7 mouse cellular contexts compared by ENCODE assay signal in genomic region chr7:27448421-27449206, GRCm38 (mm10). TPM values are rescaled to one million over a fixed set of nuclear protein-coding genes. Genes with fewer than 3 reads are reported as not detected.
A peak's percentile ranks its signal among the peaks of the same experiment; 100 is the strongest.
DNase-seq lines count a peak whose midpoint lies in the region; ATAC-seq and TF ChIP-seq lines count a peak whose summit lies in the region.

No protein-coding gene starts in this region.

- no peak overlapping the region for H3K9ac ChIP-seq in neural tube, embryonic 11.5 days (ENCODE audit: low read length)
- no peak overlapping the region for H3K9ac ChIP-seq in forebrain, postnatal 0 days
- H3K9ac ChIP-seq in intestine, postnatal 0 days (ENCODE audit: low read depth, low read length), result no peak overlapping the region; the same call in 1 of the 2 replicates
- H3K9ac ChIP-seq in stomach, postnatal 0 days (ENCODE audit: low read length), result peak overlapping the region; percentile 71

- H3K4me2 ChIP-seq in neural tube, embryonic 11.5 days (ENCODE audit: low read depth), result peak overlapping the region; percentile 67
- H3K4me2 ChIP-seq in forebrain, postnatal 0 days (ENCODE audit: low read depth), result peak overlapping the region; percentile 83
- peak overlapping the region; percentile 92 for H3K4me2 ChIP-seq in intestine, postnatal 0 days (replicated peaks; ENCODE audit: low read depth)
- peak overlapping the region; percentile 95 for H3K4me2 ChIP-seq in stomach, postnatal 0 days (replicated peaks; ENCODE audit: low read depth)

- no peak for TF ChIP-seq POLR2A in cerebellum, adult 2 months (IDR thresholded peaks at IDR 0.05; ENCODE audit: borderline replicate concordance, insufficient read depth, low read length)

- H3K27me3 ChIP-seq in neural tube, embryonic 11.5 days (ENCODE audit: control insufficient read depth, insufficient read depth, low read length), result peaks cover 27% of the 10 kb centered on the region
- H3K27me3 ChIP-seq in cerebellum, adult 2 months (ENCODE audit: control insufficient read depth, insufficient read depth, low read length), result no peaks in the 10 kb centered on the region
- no peaks in the 10 kb centered on the region for H3K27me3 ChIP-seq in forebrain, postnatal 0 days (ENCODE audit: insufficient read depth, low read length)
- H3K27me3 ChIP-seq in intestine, postnatal 0 days (replicated peaks; ENCODE audit: control insufficient read depth, insufficient read depth, low read length), result peaks cover 13% of the 10 kb centered on the region
- H3K27me3 ChIP-seq in stomach, postnatal 0 days (ENCODE audit: control insufficient read depth, insufficient read depth, low read length), result no peaks in the 10 kb centered on the region

- no peak for DNase-seq in neural tube, embryonic 11.5 days (ENCODE audit: low spot score)
- no peak for DNase-seq in neural tube, embryonic 10.5 days (ENCODE audit: extremely low spot score, low spot score)
- DNase-seq in cerebellum, adult 2 months, result peak; percentile 49 to 53
- DNase-seq in forebrain, postnatal 0 days, result peak; percentile 9
- DNase-seq in stomach, postnatal 0 days (ENCODE audit: low spot score), result peak; percentile 40

- TF ChIP-seq EP300 in stomach, postnatal 0 days (optimal IDR thresholded peaks at IDR 0.05), result no peak

- no peak for ATAC-seq in neural tube, embryonic 11.5 days (ENCODE audit: insufficient read depth, low FRiP score, low TSS enrichment)
- no peak for ATAC-seq in forebrain, postnatal 0 days
- ATAC-seq in intestine, postnatal 0 days, result no peak
- peak; percentile 61 for ATAC-seq in megakaryocyte-erythroid progenitor cell, adult 5-6 weeks (replicated peaks; ENCODE audit: low FRiP score, low TSS enrichment, poor library complexity, severe bottlenecking)
- ATAC-seq in stomach, postnatal 0 days (ENCODE audit: low FRiP score, low TSS enrichment), result no peak

- peaks cover 5% of the 10 kb centered on the region; the same call in 1 of the 2 replicates for H3K4me1 ChIP-seq in neural tube, embryonic 11.5 days (ENCODE audit: control insufficient read depth, insufficient read depth, low read length)
- H3K4me1 ChIP-seq in cerebellum, adult 2 months (ENCODE audit: control insufficient read depth, insufficient read depth, low read length), result peaks cover 5% of the 10 kb centered on the region; the same call in 1 of the 2 replicates
- H3K4me1 ChIP-seq in forebrain, postnatal 0 days (ENCODE audit: insufficient read depth), result no peaks in the 10 kb centered on the region
- no peaks in the 10 kb centered on the region; the same call in 1 of the 2 replicates for H3K4me1 ChIP-seq in intestine, postnatal 0 days (replicated peaks; ENCODE audit: control insufficient read depth, insufficient read depth, low read length)
- H3K4me1 ChIP-seq in stomach, postnatal 0 days (replicated peaks; ENCODE audit: control insufficient read depth, insufficient read depth), result peaks cover 3% of the 10 kb centered on the region; the same call in 1 of the 2 replicates

- no peaks in the 10 kb centered on the region for H3K36me3 ChIP-seq in neural tube, embryonic 11.5 days (ENCODE audit: control insufficient read depth, insufficient read depth, low read length)
- no peaks in the 10 kb centered on the region for H3K36me3 ChIP-seq in forebrain, postnatal 0 days (ENCODE audit: insufficient read depth)
- no peaks in the 10 kb centered on the region; the same call in 1 of the 2 replicates for H3K36me3 ChIP-seq in intestine, postnatal 0 days (ENCODE audit: control insufficient read depth, insufficient read depth)
- no peaks in the 10 kb centered on the region for H3K36me3 ChIP-seq in stomach, postnatal 0 days (ENCODE audit: control insufficient read depth, insufficient read depth, low read length)

- H3K27ac ChIP-seq in neural tube, embryonic 11.5 days (ENCODE audit: low read depth, low read length), result no peak overlapping the region
- H3K27ac ChIP-seq in cerebellum, adult 2 months (ENCODE audit: insufficient read depth, low read length), result no peak overlapping the region
- H3K27ac ChIP-seq in forebrain, postnatal 0 days (ENCODE audit: low read depth, low read length), result no peak overlapping the region
- peak overlapping the region; percentile 52; the same call in 1 of the 2 replicates for H3K27ac ChIP-seq in intestine, postnatal 0 days (ENCODE audit: low read depth, low read length)
- H3K27ac ChIP-seq in stomach, postnatal 0 days (replicated peaks), result peak overlapping the region; percentile 81

- no peak for TF ChIP-seq CTCF in cerebellum, adult 2 months (IDR thresholded peaks at IDR 0.05; ENCODE audit: borderline replicate concordance, insufficient read depth, low read depth, low read length)
- TF ChIP-seq CTCF in forebrain, postnatal 0 days (IDR thresholded peaks at IDR 0.05; ENCODE audit: low read depth), result no peak
- TF ChIP-seq CTCF in intestine, postnatal 0 days (IDR thresholded peaks at IDR 0.05; ENCODE audit: low read depth), result no peak
- TF ChIP-seq CTCF in stomach, postnatal 0 days (IDR thresholded peaks at IDR 0.05; ENCODE audit: low read depth), result no peak

- 62% methylated on average over 15 of the region's 15 CpGs for WGBS in neural tube, embryonic 11.5 days
- 59% methylated on average over 15 of the region's 15 CpGs for WGBS in cerebellum, adult 2 months
- WGBS in forebrain, postnatal 0 days, result 56% methylated on average over 15 of the region's 15 CpGs
- WGBS in intestine, postnatal 0 days, result 42% methylated on average over 15 of the region's 15 CpGs
- 44% methylated on average over 15 of the region's 15 CpGs for WGBS in stomach, postnatal 0 days

- peak overlapping the region; percentile 38 for H3K4me3 ChIP-seq in neural tube, embryonic 11.5 days (ENCODE audit: low read depth, low read length)
- H3K4me3 ChIP-seq in cerebellum, adult 2 months (replicated peaks; ENCODE audit: insufficient read depth, low read depth, low read length), result peak overlapping the region; percentile 80
- H3K4me3 ChIP-seq in forebrain, postnatal 0 days (ENCODE audit: low read depth, low read length), result peak overlapping the region; percentile 63
- H3K4me3 ChIP-seq in intestine, postnatal 0 days (ENCODE audit: low read depth, low read length), result peak overlapping the region; percentile 61
- peak overlapping the region; percentile 65 for H3K4me3 ChIP-seq in stomach, postnatal 0 days (ENCODE audit: low read depth, low read length)

- no peaks in the 10 kb centered on the region for H3K9me3 ChIP-seq in neural tube, embryonic 11.5 days (ENCODE audit: control insufficient read depth, low read length)
- no peaks in the 10 kb centered on the region for H3K9me3 ChIP-seq in forebrain, postnatal 0 days (ENCODE audit: low read length)
- no peaks in the 10 kb centered on the region for H3K9me3 ChIP-seq in intestine, postnatal 0 days (ENCODE audit: control insufficient read depth)
- H3K9me3 ChIP-seq in stomach, postnatal 0 days (ENCODE audit: control insufficient read depth, low read length), result no peaks in the 10 kb centered on the region

RNA-seq across cellular contexts. Expression of gene Blvrb, which starts 0.8 kb away (rescaled TPM):
- polyA plus RNA-seq in neural tube, embryonic 11.5 days (2014; fragmentation: Nextera tagmentation; extraction: Ambion mirVana), result 34.3 and 34.5 TPM in 2 replicates
- polyA plus RNA-seq in cerebellum, adult 2 months (2012; rRNA removed), result 24.2 and 25.2 TPM in 2 replicates
- total RNA-seq in forebrain, postnatal 0 days (2014; rRNA removed), result 11.6 and 14.3 TPM in 2 replicates
- polyA plus RNA-seq in forebrain, postnatal 0 days (2015; fragmentation: Nextera tagmentation; extraction: Ambion mirVana), result 16.3 and 18.9 TPM in 2 replicates
- 60.4 and 67.3 TPM in 2 replicates for polyA plus RNA-seq in intestine, postnatal 0 days (2015; fragmentation: Nextera tagmentation; extraction: Ambion mirVana)
- total RNA-seq in megakaryocyte-erythroid progenitor cell, adult 5-6 weeks (2014; fragmentation: Nextera tagmentation), result 667 and 741 TPM in 2 replicates
- total RNA-seq in megakaryocyte-erythroid progenitor cell, adult 5-6 weeks (2017), result 183 and 213 TPM in 2 replicates
- 97.3 and 103 TPM in 2 replicates for polyA plus RNA-seq in stomach, postnatal 0 days (2015; fragmentation: Nextera tagmentation; extraction: Ambion mirVana)

RNA-seq across cellular contexts. Expression of gene Sptbn4, which starts 1.1 kb away (rescaled TPM):
- 0.23 and 0.34 TPM in 2 replicates for polyA plus RNA-seq in neural tube, embryonic 11.5 days (2014; fragmentation: Nextera tagmentation; extraction: Ambion mirVana)
- polyA plus RNA-seq in cerebellum, adult 2 months (2012; rRNA removed), result 171 and 177 TPM in 2 replicates
- 18.8 and 22.3 TPM in 2 replicates for total RNA-seq in forebrain, postnatal 0 days (2014; rRNA removed)
- polyA plus RNA-seq in forebrain, postnatal 0 days (2015; fragmentation: Nextera tagmentation; extraction: Ambion mirVana), result 2.5 and 3.8 TPM in 2 replicates
- polyA plus RNA-seq in intestine, postnatal 0 days (2015; fragmentation: Nextera tagmentation; extraction: Ambion mirVana), result 0.17 and 0.26 TPM in 2 replicates
- 0.09 and 0.37 TPM in 2 replicates for total RNA-seq in megakaryocyte-erythroid progenitor cell, adult 5-6 weeks (2014; fragmentation: Nextera tagmentation)
- 0.15 TPM in 1 of 2 replicates, not detected in the other for total RNA-seq in megakaryocyte-erythroid progenitor cell, adult 5-6 weeks (2017)
- polyA plus RNA-seq in stomach, postnatal 0 days (2015; fragmentation: Nextera tagmentation; extraction: Ambion mirVana), result 0.24 and 0.25 TPM in 2 replicates

RNA-seq across cellular contexts. Expression of gene Sertad3, which starts 25.0 kb away (rescaled TPM):
- polyA plus RNA-seq in neural tube, embryonic 11.5 days (2014; fragmentation: Nextera tagmentation; extraction: Ambion mirVana), result 22.8 and 24.0 TPM in 2 replicates
- 8.1 and 8.9 TPM in 2 replicates for polyA plus RNA-seq in cerebellum, adult 2 months (2012; rRNA removed)
- 1.8 and 5.5 TPM in 2 replicates for total RNA-seq in forebrain, postnatal 0 days (2014; rRNA removed)
- 4.3 and 4.9 TPM in 2 replicates for polyA plus RNA-seq in forebrain, postnatal 0 days (2015; fragmentation: Nextera tagmentation; extraction: Ambion mirVana)
- 22.8 and 24.0 TPM in 2 replicates for polyA plus RNA-seq in intestine, postnatal 0 days (2015; fragmentation: Nextera tagmentation; extraction: Ambion mirVana)
- 4.8 and 10.1 TPM in 2 replicates for total RNA-seq in megakaryocyte-erythroid progenitor cell, adult 5-6 weeks (2014; fragmentation: Nextera tagmentation)
- total RNA-seq in megakaryocyte-erythroid progenitor cell, adult 5-6 weeks (2017), result 4.3 and 12.5 TPM in 2 replicates
- polyA plus RNA-seq in stomach, postnatal 0 days (2015; fragmentation: Nextera tagmentation; extraction: Ambion mirVana), result 23.9 and 25.2 TPM in 2 replicates

RNA-seq across cellular contexts. Expression of gene Sertad1, which starts 38.1 kb away (rescaled TPM):
- polyA plus RNA-seq in neural tube, embryonic 11.5 days (2014; fragmentation: Nextera tagmentation; extraction: Ambion mirVana), result 17.0 and 18.4 TPM in 2 replicates
- 17.4 and 17.9 TPM in 2 replicates for polyA plus RNA-seq in cerebellum, adult 2 months (2012; rRNA removed)
- total RNA-seq in forebrain, postnatal 0 days (2014; rRNA removed), result 5.2 and 6.3 TPM in 2 replicates
- polyA plus RNA-seq in forebrain, postnatal 0 days (2015; fragmentation: Nextera tagmentation; extraction: Ambion mirVana), result 6.3 and 7.4 TPM in 2 replicates
- 42.7 and 43.1 TPM in 2 replicates for polyA plus RNA-seq in intestine, postnatal 0 days (2015; fragmentation: Nextera tagmentation; extraction: Ambion mirVana)
- total RNA-seq in megakaryocyte-erythroid progenitor cell, adult 5-6 weeks (2014; fragmentation: Nextera tagmentation), result 2.0 and 6.6 TPM in 2 replicates
- 9.7 and 11.3 TPM in 2 replicates for total RNA-seq in megakaryocyte-erythroid progenitor cell, adult 5-6 weeks (2017)
- 50.0 and 53.0 TPM in 2 replicates for polyA plus RNA-seq in stomach, postnatal 0 days (2015; fragmentation: Nextera tagmentation; extraction: Ambion mirVana)

RNA-seq across cellular contexts. Expression of gene Prx, which starts 50.5 kb away (rescaled TPM):
- 0.99 and 1.3 TPM in 2 replicates for polyA plus RNA-seq in neural tube, embryonic 11.5 days (2014; fragmentation: Nextera tagmentation; extraction: Ambion mirVana)
- 0.34 and 0.43 TPM in 2 replicates for polyA plus RNA-seq in cerebellum, adult 2 months (2012; rRNA removed)
- 1.9 and 2.4 TPM in 2 replicates for total RNA-seq in forebrain, postnatal 0 days (2014; rRNA removed)
- 1.1 and 1.4 TPM in 2 replicates for polyA plus RNA-seq in forebrain, postnatal 0 days (2015; fragmentation: Nextera tagmentation; extraction: Ambion mirVana)
- 1.3 and 1.4 TPM in 2 replicates for polyA plus RNA-seq in intestine, postnatal 0 days (2015; fragmentation: Nextera tagmentation; extraction: Ambion mirVana)
- total RNA-seq in megakaryocyte-erythroid progenitor cell, adult 5-6 weeks (2014; fragmentation: Nextera tagmentation), result 0.77 and 1.9 TPM in 2 replicates
- 1.3 and 1.4 TPM in 2 replicates for total RNA-seq in megakaryocyte-erythroid progenitor cell, adult 5-6 weeks (2017)
- 2.1 and 2.2 TPM in 2 replicates for polyA plus RNA-seq in stomach, postnatal 0 days (2015; fragmentation: Nextera tagmentation; extraction: Ambion mirVana)

Comparison
In these comparisons a context has a peak if more than half of its experiments do, and no peak if none do; other contexts are left out.
1. DNase-seq: peak in cerebellum, adult 2 months (2 of 2), forebrain, postnatal 0 days (single experiment) and stomach, postnatal 0 days (single experiment); none in neural tube, embryonic 11.5 days (single experiment) and neural tube, embryonic 10.5 days (single experiment).
2. H3K27ac ChIP-seq: peak in intestine, postnatal 0 days (single experiment) and stomach, postnatal 0 days (single experiment); none in neural tube, embryonic 11.5 days (single experiment), cerebellum, adult 2 months (single experiment) and forebrain, postnatal 0 days (single experiment).
3. RNA of gene Sptbn4, which starts 1.1 kb away (polyA plus RNA-seq): 171 to 177 TPM in cerebellum, adult 2 months; 2.5 to 3.8 TPM in forebrain, postnatal 0 days, 0.23 to 0.34 TPM in neural tube, embryonic 11.5 days, 0.24 to 0.25 TPM in stomach, postnatal 0 days and 0.17 to 0.26 TPM in intestine, postnatal 0 days; every median in the first group is over 10 times any median in the second.
4. Peak in every context shown above with its lines, with median percentiles within 50 percentile points of each other: H3K4me2 ChIP-seq and H3K4me3 ChIP-seq.